Mouse (Mus musculus): ENCODE data around the gene Mepce. TPM values are rescaled to one million over a fixed set of nuclear protein-coding genes. Genes with fewer than 3 reads are reported as not detected.
"Not testable (repeated sequence)": the region's sequence is repeated elsewhere in the genome, so short reads cannot be mapped to it uniquely, and the experiment has no call there.

Gene Mepce
- 42.3 and 43.0 TPM in 2 replicates for total RNA-seq (2012; rRNA removed)

DNA sequence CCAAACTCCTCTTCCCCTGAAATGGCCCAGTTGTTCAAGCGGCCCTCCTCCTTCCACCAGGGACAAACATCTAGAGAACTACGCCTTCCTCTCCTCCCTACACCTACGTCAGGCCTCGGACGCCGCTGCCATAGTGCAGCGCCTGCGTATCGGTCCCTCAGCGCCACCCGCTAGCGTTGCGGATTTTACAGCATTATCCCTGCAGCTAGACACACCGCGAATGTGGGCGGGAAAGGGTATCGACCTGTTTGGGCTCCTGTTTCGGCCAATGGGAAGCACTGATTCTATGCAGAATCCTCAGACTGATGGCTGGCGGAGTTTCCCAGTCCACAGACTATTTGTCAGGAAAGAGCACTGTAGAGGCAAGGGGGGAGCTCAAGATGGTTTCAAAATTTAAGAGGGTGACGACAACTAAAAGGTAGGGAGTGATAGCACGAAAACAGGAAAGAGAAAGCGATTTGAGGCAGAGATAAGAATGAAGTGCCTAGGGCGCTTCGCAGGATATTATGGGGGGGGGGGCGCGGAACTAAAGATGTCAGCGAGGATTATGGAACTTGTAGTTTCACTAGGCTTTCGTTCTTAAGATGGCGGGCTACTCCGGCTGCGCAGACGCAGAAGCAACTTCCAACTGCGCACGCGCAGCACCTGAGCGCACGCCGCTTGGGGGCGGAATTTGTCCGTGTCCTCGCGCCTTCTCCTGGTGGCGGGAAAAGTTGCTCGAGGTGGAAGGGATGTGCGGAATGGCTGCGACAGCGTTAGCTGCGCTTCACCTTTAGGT, at the start of gene Mepce, which contains the start of gene Zcwpw1:
Mepce (minus strand) TSS at position 505 of the 778 bp plus-strand sequence.
Zcwpw1 (plus strand) TSS at position 648 of the 778 bp plus-strand sequence.
- Histone ChIP-seq H3K9ac (ENCODE audit: insufficient read depth, low read depth, low read length, poor library complexity, severe bottlenecking) (peak within 1 kb of the TSS; percentile 95), H3K4me1 (ENCODE audit: control insufficient read depth in 2 of 2, insufficient read depth in 2 of 2, low read length in 2 of 2, poor library complexity in 1 of 2) (peaks cover 0 to 18% of the 10 kb centered on the region in 2 experiments; a peak in 2 of 4 replicates), H3K36me3 (ENCODE audit: control insufficient read depth, insufficient read depth, low read length, poor library complexity, severe bottlenecking) (peaks cover 29% of the 10 kb centered on the region), H3K27ac (ENCODE audit: insufficient read depth, low read depth, low read length, poor library complexity, severe bottlenecking) (peak within 1 kb of the TSS; percentile 99), H3K4me3 (ENCODE audit: insufficient read depth in 1 of 2, low read depth in 1 of 2, low read length in 2 of 2, poor library complexity in 1 of 2, severe bottlenecking in 1 of 2) (peak within 1 kb of the TSS; percentile 76 to 79), H3K9me3 (ENCODE audit: control insufficient read depth, insufficient read depth, low read depth, low read length) (no peaks in the 10 kb centered on the region)
- DNase-seq (ENCODE audit: low read depth, low spot score): peak; percentile 91
- TF ChIP-seq HCFC1 (IDR thresholded peaks at IDR 0.05; ENCODE audit: borderline replicate concordance, insufficient read depth, low read length) (peak; percentile 91), ZC3H11A (IDR thresholded peaks at IDR 0.05; ENCODE audit: borderline replicate concordance, low read depth, low read length) (no peak)
- in situ Hi-C loops (cut with MboI; ENCODE audit: low sequenced_read_pairs in 2 of 2, unreplicated experiment in 2 of 2): loop anchor here in 1 of 2 experiments (10.0 kb wide), 1 partner anchor 377 kb away; the partner anchor contains the start of gene Cops6

GRCm38 (mm10) chr5:137837110-137837509, 49.7 kb upstream of the Mepce start:
- in situ Hi-C loops (cut with MboI; ENCODE audit: low sequenced_read_pairs in 2 of 2, unreplicated experiment in 2 of 2); H3K27ac ChIP-seq (ENCODE audit: insufficient read depth, low read depth, low read length, poor library complexity, severe bottlenecking); H3K4me3 ChIP-seq (ENCODE audit: insufficient read depth in 1 of 2, low read depth in 1 of 2, low read length in 2 of 2, poor library complexity in 1 of 2, severe bottlenecking in 1 of 2); H3K4me1 ChIP-seq (ENCODE audit: control insufficient read depth in 2 of 2, insufficient read depth in 2 of 2, low read length in 2 of 2, poor library complexity in 1 of 2); DNase-seq (ENCODE audit: low read depth, low spot score); H3K9me3 ChIP-seq (ENCODE audit: control insufficient read depth, insufficient read depth, low read depth, low read length); H3K9ac ChIP-seq (ENCODE audit: insufficient read depth, low read depth, low read length, poor library complexity, severe bottlenecking); H3K36me3 ChIP-seq (ENCODE audit: control insufficient read depth, insufficient read depth, low read length, poor library complexity, severe bottlenecking): not testable (repeated sequence)

DNA sequence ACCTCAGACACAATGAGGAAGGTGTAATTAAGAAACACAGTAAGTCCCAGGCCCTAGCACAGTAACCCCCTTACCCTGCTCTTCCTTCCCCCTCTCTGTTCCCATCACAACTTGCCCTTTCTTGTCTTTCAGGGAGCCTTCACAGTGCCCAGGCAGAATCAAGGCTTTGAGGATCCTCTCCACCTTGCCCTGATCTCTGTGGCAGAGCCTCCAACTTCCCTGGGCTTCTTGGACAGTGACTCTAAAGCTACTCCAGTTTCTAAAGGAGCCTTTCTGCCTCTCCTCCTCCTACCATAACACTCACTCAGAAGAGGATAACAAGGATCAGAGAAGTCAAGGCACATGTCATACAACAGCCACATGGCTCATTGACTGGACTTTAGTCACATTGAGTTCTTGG, 49.2 kb upstream of the Mepce start:
- Histone ChIP-seq H3K9ac (ENCODE audit: insufficient read depth, low read depth, low read length, poor library complexity, severe bottlenecking) (no peak overlapping the region), H3K4me1 (ENCODE audit: control insufficient read depth in 2 of 2, insufficient read depth in 2 of 2, low read length in 2 of 2, poor library complexity in 1 of 2) (no peaks in the 10 kb centered on the region), H3K36me3 (ENCODE audit: control insufficient read depth, insufficient read depth, low read length, poor library complexity, severe bottlenecking) (no peaks in the 10 kb centered on the region), H3K4me3 (ENCODE audit: insufficient read depth in 1 of 2, low read depth in 1 of 2, low read length in 2 of 2, poor library complexity in 1 of 2, severe bottlenecking in 1 of 2) (no peak overlapping the region), H3K9me3 (ENCODE audit: control insufficient read depth, insufficient read depth, low read depth, low read length) (no peaks in the 10 kb centered on the region), H3K27ac (ENCODE audit: insufficient read depth, low read depth, low read length, poor library complexity, severe bottlenecking) (no peak overlapping the region)
- no peak for DNase-seq (ENCODE audit: low read depth, low spot score)
- TF ChIP-seq ZC3H11A (IDR thresholded peaks at IDR 0.05; ENCODE audit: borderline replicate concordance, low read depth, low read length): no peak
- TF ChIP-seq CHD2 (IDR thresholded peaks at IDR 0.05; ENCODE audit: low read depth, low read length): no peak
- no peak for TF ChIP-seq MAFK (IDR thresholded peaks at IDR 0.05; ENCODE audit: insufficient read depth, low read depth, low read length)
- TF ChIP-seq ZNF384 (IDR thresholded peaks at IDR 0.05; ENCODE audit: low read depth, low read length): no peak
- TF ChIP-seq HCFC1 (IDR thresholded peaks at IDR 0.05; ENCODE audit: borderline replicate concordance, insufficient read depth, low read length): no peak
- in situ Hi-C loops (cut with MboI; ENCODE audit: low sequenced_read_pairs in 2 of 2, unreplicated experiment in 2 of 2): no loop called here

GRCm38 (mm10) chr5:137835966-137836520, 48.6 kb upstream of the Mepce start, which contains the start of gene Pilra:
Pilra (minus strand) TSS chr5:137836281.
- H3K36me3 ChIP-seq (ENCODE audit: control insufficient read depth, insufficient read depth, low read length, poor library complexity, severe bottlenecking); H3K9me3 ChIP-seq (ENCODE audit: control insufficient read depth, insufficient read depth, low read depth, low read length); DNase-seq (ENCODE audit: low read depth, low spot score); H3K4me3 ChIP-seq (ENCODE audit: insufficient read depth in 1 of 2, low read depth in 1 of 2, low read length in 2 of 2, poor library complexity in 1 of 2, severe bottlenecking in 1 of 2); H3K27ac ChIP-seq (ENCODE audit: insufficient read depth, low read depth, low read length, poor library complexity, severe bottlenecking); H3K9ac ChIP-seq (ENCODE audit: insufficient read depth, low read depth, low read length, poor library complexity, severe bottlenecking); in situ Hi-C loops (cut with MboI; ENCODE audit: low sequenced_read_pairs in 2 of 2, unreplicated experiment in 2 of 2); H3K4me1 ChIP-seq (ENCODE audit: control insufficient read depth in 2 of 2, insufficient read depth in 2 of 2, low read length in 2 of 2, poor library complexity in 1 of 2): not testable (repeated sequence)

GRCm38 (mm10) chr5:137833500-137833899, 46.0 kb upstream of the Mepce start:
- Histone ChIP-seq H3K4me3 (ENCODE audit: insufficient read depth in 1 of 2, low read depth in 1 of 2, low read length in 2 of 2, poor library complexity in 1 of 2, severe bottlenecking in 1 of 2) (no peak overlapping the region), H3K36me3 (ENCODE audit: control insufficient read depth, insufficient read depth, low read length, poor library complexity, severe bottlenecking) (no peaks in the 10 kb centered on the region), H3K4me1 (ENCODE audit: control insufficient read depth in 2 of 2, insufficient read depth in 2 of 2, low read length in 2 of 2, poor library complexity in 1 of 2) (no peaks in the 10 kb centered on the region), H3K9me3 (ENCODE audit: control insufficient read depth, insufficient read depth, low read depth, low read length) (no peaks in the 10 kb centered on the region), H3K27ac (ENCODE audit: insufficient read depth, low read depth, low read length, poor library complexity, severe bottlenecking) (no peak overlapping the region), H3K9ac (ENCODE audit: insufficient read depth, low read depth, low read length, poor library complexity, severe bottlenecking) (no peak overlapping the region)
- TF ChIP-seq HCFC1 (IDR thresholded peaks at IDR 0.05; ENCODE audit: borderline replicate concordance, insufficient read depth, low read length) (no peak), ZNF384 (IDR thresholded peaks at IDR 0.05; ENCODE audit: low read depth, low read length) (no peak), MAFK (IDR thresholded peaks at IDR 0.05; ENCODE audit: insufficient read depth, low read depth, low read length) (no peak), CHD2 (IDR thresholded peaks at IDR 0.05; ENCODE audit: low read depth, low read length) (no peak), ZC3H11A (IDR thresholded peaks at IDR 0.05; ENCODE audit: borderline replicate concordance, low read depth, low read length) (no peak)
- in situ Hi-C loops (cut with MboI; ENCODE audit: low sequenced_read_pairs in 2 of 2, unreplicated experiment in 2 of 2): no loop called here
- DNase-seq (ENCODE audit: low read depth, low spot score): no peak

Data from ES-E14 (cell line).